9 mouse cellular contexts compared by ENCODE assay signal in genomic region chr9:64087461-64088235, GRCm38 (mm10). TPM values are rescaled to one million over a fixed set of nuclear protein-coding genes. Genes with fewer than 3 reads are reported as not detected.
DNase-seq lines count a peak whose midpoint lies in the region; ATAC-seq and TF ChIP-seq lines count a peak whose summit lies in the region.
"Had no signal": no experiment of that assay in that cellular context is flagged by ENCODE, and none has a peak within 500 bp of the region (broad histone marks: within the 10 kb centered on the region; RNA-seq: fewer than 3 reads in every experiment).

No protein-coding gene starts in this region.

- no peaks in the 10 kb centered on the region for H3K27me3 ChIP-seq in CH12.LX (replicated peaks)
- peaks cover 34% of the 10 kb centered on the region for H3K27me3 ChIP-seq in embryonic facial prominence, embryonic 10.5 days (replicated peaks; ENCODE audit: low read depth, poor library complexity, severe bottlenecking)
- H3K27me3 ChIP-seq in liver, embryonic 11.5 days (replicated peaks; ENCODE audit: control insufficient read depth, insufficient read depth, low read length): no peaks in the 10 kb centered on the region
- H3K27me3 ChIP-seq in testis, adult 2 months (ENCODE audit: control insufficient read depth, insufficient read depth, low read length): no peaks in the 10 kb centered on the region
- H3K27me3 ChIP-seq: limb, embryonic 15.5 days had no signal

- TF ChIP-seq POLR2A in CH12.LX (IDR thresholded peaks at IDR 0.05; ENCODE audit: low read depth, low read length): no peak
- no peak for TF ChIP-seq POLR2A in testis, adult 2 months (IDR thresholded peaks at IDR 0.05; ENCODE audit: control insufficient read depth, low read depth, low read length)

- H3K36me3 ChIP-seq in CH12.LX (replicated peaks in 1 of 2; ENCODE audit: control insufficient read depth in 1 of 2, insufficient read depth in 1 of 2, low read length in 1 of 2): no peaks in the 10 kb centered on the region
- no peaks in the 10 kb centered on the region for H3K36me3 ChIP-seq in embryonic facial prominence, embryonic 10.5 days (replicated peaks)
- H3K36me3 ChIP-seq in liver, embryonic 11.5 days (ENCODE audit: control insufficient read depth, insufficient read depth, low read length): no peaks in the 10 kb centered on the region
- H3K36me3 ChIP-seq in testis, adult 2 months (ENCODE audit: control insufficient read depth, insufficient read depth, low read length): no peaks in the 10 kb centered on the region
- H3K36me3 ChIP-seq: limb, embryonic 15.5 days had no signal

- ATAC-seq in liver, embryonic 11.5 days (replicated peaks; ENCODE audit: low FRiP score): no peak
- peak; percentile 31; the same call in 1 of the 2 replicates for ATAC-seq in neutrophil, adult 5-6 weeks (ENCODE audit: extremely low read depth, insufficient number of reproducible peaks, low FRiP score, poor library complexity, severe bottlenecking)

- dilution Hi-C loops in CH12.LX (cut with MboI; ENCODE audit: extremely low pct_ligation_motif_present, extremely low pct_unique_long_range_greater_than_20kb, low sequenced_read_pairs): no loop called here

- TF ChIP-seq RAD21 in CH12.LX (IDR thresholded peaks at IDR 0.05; ENCODE audit: low read depth, low read length): peak; percentile 97

- H3K9ac ChIP-seq in CH12.LX (ENCODE audit: insufficient read depth, low read depth): no peak overlapping the region
- H3K9ac ChIP-seq in liver, embryonic 11.5 days (ENCODE audit: low read depth, low read length): no peak overlapping the region; the same call in 1 of the 2 replicates
- H3K9ac ChIP-seq: limb, embryonic 15.5 days had no signal

- no peak overlapping the region for H3K4me2 ChIP-seq in CH12.LX (ENCODE audit: insufficient read depth, low read depth, poor library complexity, severe bottlenecking)
- peak overlapping the region; percentile 5; the same call in 1 of the 2 replicates for H3K4me2 ChIP-seq in liver, embryonic 11.5 days
- H3K4me2 ChIP-seq: limb, embryonic 15.5 days had no signal

- no peaks in the 10 kb centered on the region for H3K79me2 ChIP-seq in CH12.LX (replicated peaks; ENCODE audit: control insufficient read depth, extremely low read depth, insufficient read depth, poor library complexity, severe bottlenecking)

- peak; percentile 94 to 97 for TF ChIP-seq CTCF in CH12.LX (conservative IDR thresholded peaks at IDR 0.05 in 1 of 2, IDR thresholded peaks at IDR 0.05 in 1 of 2; ENCODE audit: low read depth in 2 of 2, low read length in 2 of 2)
- peak; percentile 80 for TF ChIP-seq CTCF in testis, adult 2 months (IDR thresholded peaks at IDR 0.05; ENCODE audit: control insufficient read depth, insufficient read depth, insufficient replicate concordance, low read depth, low read length)

- DNase-seq in CH12.LX (ENCODE audit: extremely low read depth): peak; percentile 82
- DNase-seq in adrenal gland, postnatal 25 days: peak; percentile 57
- peak; percentile 83 for DNase-seq in embryonic facial prominence, embryonic 10.5 days (ENCODE audit: low spot score)
- peak; percentile 55 to 79 for DNase-seq in heart, adult 9 months (ENCODE audit: low spot score in 2 of 2)
- peak; percentile 85 for DNase-seq in kidney, postnatal 14 days
- DNase-seq in liver, embryonic 11.5 days (ENCODE audit: low spot score): peak; percentile 78

- H3K4me3 ChIP-seq in CH12.LX (replicated peaks in 1 of 3; ENCODE audit: low read depth in 2 of 3, low read length in 2 of 3, poor library complexity in 1 of 3): no peak overlapping the region
- no peak overlapping the region for H3K4me3 ChIP-seq in embryonic facial prominence, embryonic 10.5 days
- H3K4me3 ChIP-seq in liver, embryonic 11.5 days (ENCODE audit: low read depth, low read length): no peak overlapping the region
- H3K4me3 ChIP-seq in testis, adult 2 months (ENCODE audit: control insufficient read depth, low read depth, low read length): no peak overlapping the region
- H3K4me3 ChIP-seq: limb, embryonic 15.5 days had no signal

- peaks cover 3% of the 10 kb centered on the region for H3K9me3 ChIP-seq in CH12.LX (replicated peaks; ENCODE audit: low read length)
- no peaks in the 10 kb centered on the region for H3K9me3 ChIP-seq in embryonic facial prominence, embryonic 10.5 days
- no peaks in the 10 kb centered on the region for H3K9me3 ChIP-seq in liver, embryonic 11.5 days (ENCODE audit: control insufficient read depth, low read length)
- H3K9me3 ChIP-seq: limb, embryonic 15.5 days had no signal

- WGBS in embryonic facial prominence, embryonic 10.5 days: 44% methylated on average over 5 of the region's 5 CpGs
- 38% methylated on average over 5 of the region's 5 CpGs for WGBS in liver, embryonic 11.5 days

- no peak for TF ChIP-seq EP300 in CH12.LX (IDR thresholded peaks at IDR 0.05; ENCODE audit: low read length)

- in situ Hi-C loops in CH12.LX (cut with MboI; ENCODE audit: low pct_ligation_motif_present, low pct_unique_long_range_greater_than_20kb, low sequenced_read_pairs): loop anchor here (5.0 kb wide), 1 partner anchor 90 kb away; no protein-coding TSS in a partner anchor

- no peak overlapping the region for H3K27ac ChIP-seq in CH12.LX (ENCODE audit: insufficient read depth, low read depth)
- peak overlapping the region; percentile 49; the same call in 1 of the 2 replicates for H3K27ac ChIP-seq in embryonic facial prominence, embryonic 10.5 days (replicated peaks)
- peak overlapping the region; percentile 19; the same call in 1 of the 2 replicates for H3K27ac ChIP-seq in liver, embryonic 11.5 days (ENCODE audit: low read depth, low read length)
- H3K27ac ChIP-seq in testis, adult 2 months (ENCODE audit: control insufficient read depth, insufficient read depth, low read depth, low read length): no peak overlapping the region
- H3K27ac ChIP-seq: limb, embryonic 15.5 days had no signal

- peaks cover 16 to 29% of the 10 kb centered on the region in 2 experiments for H3K4me1 ChIP-seq in CH12.LX (ENCODE audit: control insufficient read depth in 1 of 2, insufficient read depth in 2 of 2)
- H3K4me1 ChIP-seq in embryonic facial prominence, embryonic 10.5 days: peaks cover 40% of the 10 kb centered on the region
- H3K4me1 ChIP-seq in liver, embryonic 11.5 days (replicated peaks; ENCODE audit: control insufficient read depth, insufficient read depth, low read length): peaks cover 41% of the 10 kb centered on the region
- peaks cover 11% of the 10 kb centered on the region for H3K4me1 ChIP-seq in testis, adult 2 months (ENCODE audit: control insufficient read depth, insufficient read depth, low read length)

TF ChIP-seq in CH12.LX, 34 proteins besides CTCF, POLR2A, EP300 and RAD21:
- peak; percentile 29; the same call in 1 of the 2 replicates for TF ChIP-seq NELFE (IDR thresholded peaks at IDR 0.05; ENCODE audit: low read depth, low read length)
- no peak for TF ChIP-seq MXI1 (IDR thresholded peaks at IDR 0.05; ENCODE audit: low read depth, low read length)
- TF ChIP-seq POLR2AphosphoS2 (IDR thresholded peaks at IDR 0.05; ENCODE audit: low read depth, low read length): no peak
- no peak for TF ChIP-seq JUN (IDR thresholded peaks at IDR 0.05; ENCODE audit: insufficient read depth, low read depth, low read length)
- no peak; the same call in 1 of the 2 replicates for TF ChIP-seq MEF2A (IDR thresholded peaks at IDR 0.05; ENCODE audit: borderline replicate concordance, low read depth, low read length)
- TF ChIP-seq ZKSCAN1 (IDR thresholded peaks at IDR 0.05; ENCODE audit: borderline replicate concordance, low read depth, low read length): no peak
- no peak for TF ChIP-seq E2F4 (IDR thresholded peaks at IDR 0.05; ENCODE audit: insufficient replicate concordance, low read depth, low read length)
- TF ChIP-seq JUND (conservative IDR thresholded peaks at IDR 0.05; ENCODE audit: low read depth, low read length): no peak
- TF ChIP-seq USF2 (conservative IDR thresholded peaks at IDR 0.05; ENCODE audit: low read depth, low read length): no peak
- TF ChIP-seq ZNF384 (IDR thresholded peaks at IDR 0.05; ENCODE audit: low read depth, low read length): no peak
- no peak; the same call in 1 of the 2 replicates for TF ChIP-seq HCFC1 (IDR thresholded peaks at IDR 0.05; ENCODE audit: low read depth, low read length)
- TF ChIP-seq IRF4 (IDR thresholded peaks at IDR 0.05; ENCODE audit: low read depth, low read length): 0 out of 2 replicates have a peak, but pooled peaks have one; percentile 28
- TF ChIP-seq TCF12 (IDR thresholded peaks at IDR 0.05; ENCODE audit: low read depth, low read length): no peak
- peak; percentile 18; the same call in 1 of the 2 replicates for TF ChIP-seq MAX (IDR thresholded peaks at IDR 0.05; ENCODE audit: low read length)
- TF ChIP-seq SIN3A (IDR thresholded peaks at IDR 0.05; ENCODE audit: low read length): no peak
- no peak for TF ChIP-seq CHD2 (IDR thresholded peaks at IDR 0.05; ENCODE audit: low read length)
- TF ChIP-seq MYC (IDR thresholded peaks at IDR 0.05; ENCODE audit: low read depth, low read length): peak; percentile 37; the same call in 1 of the 2 replicates
- TF ChIP-seq SMC3 (IDR thresholded peaks at IDR 0.05; ENCODE audit: low read depth, low read length): peak; percentile 95
- no peak for TF ChIP-seq BHLHE40 (IDR thresholded peaks at IDR 0.05; ENCODE audit: low read depth, low read length)
- no peak for TF ChIP-seq TBP (conservative IDR thresholded peaks at IDR 0.05; ENCODE audit: low read depth, low read length)
- peak; percentile 75 for TF ChIP-seq ZC3H11A (IDR thresholded peaks at IDR 0.05; ENCODE audit: low read depth, low read length)
- TF ChIP-seq MAZ (IDR thresholded peaks at IDR 0.05; ENCODE audit: low read depth, low read length): no peak
- TF ChIP-seq RCOR1 (conservative IDR thresholded peaks at IDR 0.05; ENCODE audit: low read depth, low read length): no peak

RNA-seq across cellular contexts. Expression of gene Lctl, which starts 29.3 kb away (rescaled TPM):
- total RNA-seq in CH12.LX (2012; rRNA removed) (0.38 and 0.55 TPM in 2 replicates), CH12.LX (2014; rRNA removed) (not detected in 2 replicates)
- polyA plus RNA-seq in CH12.LX (2012; ENCODE audit: insufficient read length, low read depth): 0.21 TPM in 1 of 2 replicates, not detected in the other
- total RNA-seq in adrenal gland, postnatal 25 days (2021): 0.95 and 1.5 TPM in 2 replicates
- polyA plus RNA-seq in embryonic facial prominence, embryonic 10.5 days (2016; fragmentation: Nextera tagmentation; extraction: Ambion mirVana): 0.11 TPM in 1 of 2 replicates, not detected in the other
- not detected in 2 replicates for polyA plus RNA-seq in liver, embryonic 11.5 days (2014; fragmentation: Nextera tagmentation; extraction: Ambion mirVana)
- total RNA-seq in neutrophil, adult 5-6 weeks (2017): not detected in 2 replicates
- polyA plus RNA-seq in testis, adult 2 months (2012; rRNA removed): 0.17 and 0.49 TPM in 2 replicates

Comparison
In these comparisons a context has a peak if more than half of its experiments do, and no peak if none do; other contexts are left out.
1. H3K27ac ChIP-seq: peak in embryonic facial prominence, embryonic 10.5 days (single experiment) and liver, embryonic 11.5 days (single experiment); none in CH12.LX (single experiment) and testis, adult 2 months (single experiment).
2. Peak in every context shown above with its lines, with median percentiles within 50 percentile points of each other: DNase-seq.